9 mouse cellular contexts compared by ENCODE assay signal in the genomic region with DNA sequence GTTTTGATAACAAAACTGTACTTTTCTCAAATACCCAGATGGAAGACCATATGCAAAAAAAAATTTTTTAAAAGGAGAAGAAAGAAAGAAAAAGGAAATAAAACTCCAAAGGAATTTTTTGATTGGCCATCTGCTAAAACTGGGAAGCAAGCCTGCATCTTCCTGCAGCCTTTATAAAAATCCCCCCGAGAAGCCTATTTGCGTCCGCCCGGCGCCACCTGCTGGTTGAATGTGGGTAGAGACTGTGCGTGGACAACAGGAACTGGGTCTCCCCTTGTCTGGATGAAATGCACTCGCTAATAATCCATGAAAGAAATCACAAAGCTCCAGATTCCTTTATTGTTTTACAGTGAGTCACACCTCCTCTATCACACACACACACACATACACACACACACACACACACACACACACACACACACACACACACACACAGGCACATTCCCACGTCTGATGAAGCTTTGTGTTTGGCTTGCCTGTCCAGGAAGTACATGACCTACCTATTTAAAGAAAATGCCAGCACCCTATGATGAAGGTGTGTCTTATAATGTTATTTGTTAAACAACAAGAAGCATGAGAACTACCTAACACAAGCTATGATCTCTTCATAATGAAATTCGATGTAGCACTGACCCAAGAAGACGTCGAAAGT. TPM values are rescaled to one million over a fixed set of nuclear protein-coding genes. Genes with fewer than 3 reads are reported as not detected.
DNase-seq lines count a peak whose midpoint lies in the region; ATAC-seq and TF ChIP-seq lines count a peak whose summit lies in the region.
"Had no signal": no experiment of that assay in that cellular context is flagged by ENCODE, and none has a peak within 500 bp of the region (broad histone marks: within the 10 kb centered on the region; RNA-seq: fewer than 3 reads in every experiment).

No protein-coding gene starts in this region.

- H3K36me3 ChIP-seq in E14TG2a.4 (ENCODE audit: insufficient read depth, low read length), result no peaks in the 10 kb centered on the region
- H3K36me3 ChIP-seq in embryonic facial prominence, embryonic 10.5 days (replicated peaks), result no peaks in the 10 kb centered on the region
- no peaks in the 10 kb centered on the region for H3K36me3 ChIP-seq in heart, postnatal 0 days (replicated peaks; ENCODE audit: control insufficient read depth, insufficient read depth, low read length)
- H3K36me3 ChIP-seq: limb, embryonic 15.5 days had no signal

- peak; percentile 71 for TF ChIP-seq CTCF in E14TG2a.4 (conservative IDR thresholded peaks at IDR 0.05; ENCODE audit: low read length)
- peak; percentile 86 for TF ChIP-seq CTCF in heart, postnatal 0 days (IDR thresholded peaks at IDR 0.05; ENCODE audit: low read depth)

- ATAC-seq in heart, postnatal 0 days (ENCODE audit: insufficient read depth, low read depth), result no peak

- H3K4me2 ChIP-seq in heart, postnatal 0 days (ENCODE audit: low read depth, low read length), result no peak overlapping the region
- H3K4me2 ChIP-seq: limb, embryonic 15.5 days had no signal

- 36% methylated on average over 11 of the region's 11 CpGs for WGBS in embryonic facial prominence, embryonic 10.5 days
- WGBS in heart, postnatal 0 days, result 33% methylated on average over 11 of the region's 11 CpGs

- no peaks in the 10 kb centered on the region for H3K9me3 ChIP-seq in E14TG2a.4 (ENCODE audit: low read length)
- H3K9me3 ChIP-seq in embryonic facial prominence, embryonic 10.5 days, result no peaks in the 10 kb centered on the region
- no peaks in the 10 kb centered on the region for H3K9me3 ChIP-seq in heart, postnatal 0 days (replicated peaks; ENCODE audit: control insufficient read depth, low read length)
- H3K9me3 ChIP-seq: limb, embryonic 15.5 days had no signal

- no peak overlapping the region for H3K9ac ChIP-seq in heart, postnatal 0 days (replicated peaks; ENCODE audit: low read depth, low read length)
- H3K9ac ChIP-seq: limb, embryonic 15.5 days had no signal

- DNase-seq in adrenal gland, postnatal 10 days, result peak; percentile 89
- peak; percentile 87 for DNase-seq in embryonic facial prominence, embryonic 10.5 days (ENCODE audit: low spot score)
- peak; percentile 58 for DNase-seq in heart, postnatal 0 days (ENCODE audit: low spot score)
- DNase-seq in layer of hippocampus, adult 8-10 months (ENCODE audit: low spot score in 2 of 2), result peak; percentile 54 to 78
- DNase-seq in lung, postnatal 14 days, result peak; percentile 89
- peak; percentile 88 to 93 for DNase-seq in right cerebral cortex, postnatal 10 days (ENCODE audit: low spot score in 2 of 2)
- peak; percentile 80 for DNase-seq in urinary bladder, postnatal 25 days (ENCODE audit: low spot score)

- TF ChIP-seq EP300 in heart, postnatal 0 days (IDR thresholded peaks at IDR 0.05; ENCODE audit: low read depth), result no peak

- no peak overlapping the region for H3K27ac ChIP-seq in embryonic facial prominence, embryonic 10.5 days (replicated peaks)
- H3K27ac ChIP-seq in heart, postnatal 0 days (ENCODE audit: low read depth), result no peak overlapping the region
- H3K27ac ChIP-seq: limb, embryonic 15.5 days had no signal

- peaks cover 7% of the 10 kb centered on the region; the same call in 1 of the 2 replicates for H3K4me1 ChIP-seq in E14TG2a.4 (replicated peaks; ENCODE audit: low read depth, low read length)
- no peaks in the 10 kb centered on the region for H3K4me1 ChIP-seq in embryonic facial prominence, embryonic 10.5 days
- peaks cover 14% of the 10 kb centered on the region; the same call in 1 of the 2 replicates for H3K4me1 ChIP-seq in heart, postnatal 0 days (ENCODE audit: control insufficient read depth, insufficient read depth)
- H3K4me1 ChIP-seq: limb, embryonic 15.5 days had no signal

- peaks cover 14% of the 10 kb centered on the region for H3K27me3 ChIP-seq in E14TG2a.4 (ENCODE audit: insufficient read depth, low read length)
- no peaks in the 10 kb centered on the region for H3K27me3 ChIP-seq in embryonic facial prominence, embryonic 10.5 days (replicated peaks; ENCODE audit: low read depth, poor library complexity, severe bottlenecking)
- no peaks in the 10 kb centered on the region for H3K27me3 ChIP-seq in heart, postnatal 0 days (ENCODE audit: control insufficient read depth, insufficient read depth, low read length)
- H3K27me3 ChIP-seq: limb, embryonic 15.5 days had no signal

- H3K4me3 ChIP-seq in E14TG2a.4 (replicated peaks; ENCODE audit: low read length), result no peak overlapping the region
- no peak overlapping the region for H3K4me3 ChIP-seq in embryonic facial prominence, embryonic 10.5 days
- H3K4me3 ChIP-seq in heart, postnatal 0 days (ENCODE audit: low read depth, low read length), result no peak overlapping the region
- H3K4me3 ChIP-seq: limb, embryonic 15.5 days had no signal

RNA-seq across cellular contexts. Expression of a gene that starts 49.1 kb away (rescaled TPM):
- total RNA-seq in adrenal gland, postnatal 10 days (2021), result 1 to 10 TPM in 1 of 2 experiments, under 1 TPM in 1; 0.84 to 2.2 TPM
- 0.55 and 0.85 TPM in 2 replicates for polyA plus RNA-seq in embryonic facial prominence, embryonic 10.5 days (2016; fragmentation: Nextera tagmentation; extraction: Ambion mirVana)
- total RNA-seq in heart, postnatal 0 days (2014; rRNA removed; ENCODE audit: low replicate concordance), result 3.9 and 5.0 TPM in 2 replicates
- polyA plus RNA-seq in heart, postnatal 0 days (2015; fragmentation: Nextera tagmentation; extraction: Ambion mirVana), result 1.5 and 1.7 TPM in 2 replicates
- total RNA-seq in layer of hippocampus, adult 8-10 months (2022), result 10 to 100 TPM; 33.4 to 40.3 (median 38.6) TPM
